16 mouse cellular contexts compared by ENCODE assay signal in genomic region chr19:44631356-44632007, GRCm38 (mm10).
DNase-seq lines count a peak whose midpoint lies in the region; ATAC-seq and TF ChIP-seq lines count a peak whose summit lies in the region.
"Had no signal": no experiment of that assay in that cellular context is flagged by ENCODE, and none has a peak within 500 bp of the region (broad histone marks: within the 10 kb centered on the region; RNA-seq: fewer than 3 reads in every experiment).

No protein-coding gene starts in this region.

- in situ Hi-C loops in Patski (cut with MboI; ENCODE audit: low pct_unique_long_range_greater_than_20kb), result no loop called here

- no peak for TF ChIP-seq POLR2A in brain, embryonic 14.5 days (IDR thresholded peaks at IDR 0.05; ENCODE audit: borderline replicate concordance, extremely low read depth, insufficient read depth, insufficient read length, poor library complexity, severe bottlenecking)

- ATAC-seq in Patski, result no peak
- ATAC-seq in monocyte, adult 5-6 weeks (replicated peaks; ENCODE audit: insufficient number of reproducible peaks, low FRiP score, low TSS enrichment, poor library complexity, severe bottlenecking), result no peak
- ATAC-seq: midbrain, embryonic 15.5 days had no signal

- intact Hi-C loops in heart, postnatal 25 days (cut with DNase I), result no loop called here

- CTCF ChIA-PET in Patski (lab: Charles Lee), result interaction anchor here (1.5 kb wide), 1 partner anchor 20 kb away, joined by 4 read pairs; no protein-coding TSS in a partner anchor

- DNase-seq in Patski (ENCODE audit: low read depth, low spot score), result peak; percentile 10
- DNase-seq in brain, embryonic 14.5 days (ENCODE audit: low read depth), result peak; percentile 29
- peak; percentile 47 for DNase-seq in kidney, adult 9 months
- peak; percentile 5 to 43 for DNase-seq in kidney, postnatal 25 days
- no peak for DNase-seq in layer of hippocampus, postnatal 25 days (ENCODE audit: extremely low spot score in 1 of 2, low spot score in 1 of 2)
- no peak for DNase-seq in heart, postnatal 25 days (ENCODE audit: low spot score)
- DNase-seq in cerebellum, postnatal 10 days, result no peak
- DNase-seq: adrenal gland, postnatal 36 days; cerebellum, adult 18-20 months; cerebellum, postnatal 36 days; heart, postnatal 10 days; lung, adult 18-20 months; lung, postnatal 14 days; thymus, adult 18-20 months had no signal

- no peak for TF ChIP-seq CTCF in Patski (IDR thresholded peaks at IDR 0.05)
- TF ChIP-seq CTCF in brain, embryonic 14.5 days (IDR thresholded peaks at IDR 0.05; ENCODE audit: borderline replicate concordance, extremely low read depth, insufficient read depth, insufficient read length), result no peak

- peaks cover 8% of the 10 kb centered on the region for H3K27me3 ChIP-seq in Patski

- POLR2A ChIA-PET in Patski (lab: Charles Lee), result no interaction called here

Comparison
In these comparisons a context has a peak if more than half of its experiments do, and no peak if none do; other contexts are left out.
1. DNase-seq: peak in Patski (single experiment), brain, embryonic 14.5 days (single experiment), kidney, adult 9 months (single experiment) and kidney, postnatal 25 days (2 of 2); none in layer of hippocampus, postnatal 25 days (0 of 2), heart, postnatal 25 days (single experiment) and cerebellum, postnatal 10 days (0 of 2).